Mouse (Mus musculus): ENCODE data around the gene Abcb8. TPM values are rescaled to one million over a fixed set of nuclear protein-coding genes. Genes with fewer than 3 reads are reported as not detected.

Abcb8 gene
- polyA plus RNA-seq, 1 experiment from 2014 or later = 80.3 TPM

DNA sequence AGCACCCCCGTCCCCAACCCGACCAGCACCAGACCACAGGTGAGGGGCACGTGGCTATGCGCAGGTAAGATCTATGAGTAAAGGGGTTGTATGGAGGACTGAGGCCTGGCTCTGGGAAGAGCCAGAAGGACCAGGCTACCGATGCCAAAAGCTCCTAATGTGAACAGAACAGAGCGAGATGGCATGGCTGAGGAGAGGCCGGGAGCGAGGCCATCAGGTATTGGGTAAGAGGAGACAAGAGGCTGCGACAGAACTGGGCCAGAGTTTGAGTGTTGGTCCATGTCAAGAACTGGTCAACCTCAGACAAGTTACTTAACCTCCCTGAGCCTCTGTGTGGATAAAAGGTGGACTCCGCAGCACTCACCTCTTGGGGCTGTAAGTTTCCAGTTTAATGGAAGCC, 28.5 kb upstream of the Abcb8 start:
- Histone ChIP-seq H3K9ac (replicated peaks; ENCODE audit: low read length) (peak overlapping the region; percentile 0), H3K27ac (ENCODE audit: low read length) (peak overlapping the region; percentile 61), H3K9me3 (ENCODE audit: low read length) (no peaks in the 10 kb centered on the region), H3K27me3 (ENCODE audit: insufficient read depth, low read length) (no peaks in the 10 kb centered on the region), H3K36me3 (ENCODE audit: insufficient read depth, low read length) (no peaks in the 10 kb centered on the region), H3K4me2 (replicated peaks; ENCODE audit: low read depth, low read length) (peak overlapping the region; percentile 33), H3K4me3 (ENCODE audit: low read length) (peak overlapping the region; percentile 34), H3K4me1 (ENCODE audit: insufficient read depth, low read length) (no peaks in the 10 kb centered on the region; the same call in 1 of the 2 replicates)
- WGBS = 82% methylated on average over 10 of the region's 10 CpGs
- no peak for ATAC-seq (ENCODE audit: low FRiP score, low TSS enrichment)

DNA sequence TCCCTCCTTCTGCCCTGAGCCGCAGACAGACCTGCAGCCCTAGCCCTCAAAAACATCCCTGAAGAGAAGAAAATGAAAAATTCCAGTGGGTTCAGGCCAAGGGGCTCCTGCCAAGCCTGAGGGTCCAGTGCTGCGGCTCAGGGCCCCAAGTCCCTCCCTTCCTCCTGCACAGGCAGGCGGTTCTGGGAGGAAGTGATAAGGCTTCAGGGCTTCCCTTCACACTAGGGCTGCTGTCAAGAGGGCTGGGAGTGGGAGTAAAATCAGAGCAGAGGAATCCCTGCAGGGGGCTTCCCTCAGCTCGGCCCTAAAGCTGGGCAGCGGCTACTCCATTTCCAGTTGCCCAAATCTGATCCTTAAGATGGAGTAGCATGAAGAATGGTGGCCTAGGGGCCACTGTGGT, 27.9 kb upstream of the Abcb8 start:
- Histone ChIP-seq H3K4me2 (replicated peaks; ENCODE audit: low read depth, low read length) (peak overlapping the region; percentile 33), H3K27ac (ENCODE audit: low read length) (peak overlapping the region; percentile 61), H3K36me3 (ENCODE audit: insufficient read depth, low read length) (no peaks in the 10 kb centered on the region), H3K9me3 (ENCODE audit: low read length) (no peaks in the 10 kb centered on the region), H3K4me3 (ENCODE audit: low read length) (peak overlapping the region; percentile 34), H3K4me1 (ENCODE audit: insufficient read depth, low read length) (no peaks in the 10 kb centered on the region; the same call in 1 of the 2 replicates), H3K9ac (replicated peaks; ENCODE audit: low read length) (no peak overlapping the region), H3K27me3 (ENCODE audit: insufficient read depth, low read length) (no peaks in the 10 kb centered on the region)
- no peak for ATAC-seq (ENCODE audit: low FRiP score, low TSS enrichment)
- 39% methylated on average over 5 of the region's 5 CpGs for WGBS

DNA sequence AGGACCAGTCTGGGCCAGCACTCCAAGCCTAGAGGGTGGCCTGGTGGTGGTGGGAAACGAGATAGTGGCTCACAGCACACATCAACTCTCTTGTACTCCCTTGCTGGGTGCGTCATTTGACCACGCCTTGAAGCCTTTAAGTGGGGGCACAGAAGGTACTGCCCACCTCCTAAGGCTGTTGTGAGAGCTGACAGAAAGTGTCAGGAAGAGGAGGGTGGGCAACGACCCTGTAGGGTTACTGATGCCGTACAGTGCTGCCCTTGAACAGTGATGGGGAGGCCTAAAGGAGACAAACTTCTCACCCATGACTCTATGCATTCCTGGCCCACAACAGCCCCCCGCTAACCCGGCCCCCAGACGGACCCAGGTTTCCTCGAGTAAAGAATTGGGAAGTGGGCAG, 27.0 kb upstream of the Abcb8 start:
- Histone ChIP-seq H3K4me3 (ENCODE audit: low read length) (no peak overlapping the region), H3K4me2 (replicated peaks; ENCODE audit: low read depth, low read length) (peak overlapping the region; percentile 33), H3K27me3 (ENCODE audit: insufficient read depth, low read length) (no peaks in the 10 kb centered on the region), H3K4me1 (ENCODE audit: insufficient read depth, low read length) (no peaks in the 10 kb centered on the region), H3K27ac (ENCODE audit: low read length) (no peak overlapping the region), H3K9ac (replicated peaks; ENCODE audit: low read length) (no peak overlapping the region), H3K9me3 (ENCODE audit: low read length) (no peaks in the 10 kb centered on the region), H3K36me3 (ENCODE audit: insufficient read depth, low read length) (no peaks in the 10 kb centered on the region)
- 81% methylated on average over 9 of the region's 9 CpGs for WGBS
- ATAC-seq (ENCODE audit: low FRiP score, low TSS enrichment) = no peak

- no peak for ATAC-seq (ENCODE audit: low FRiP score, low TSS enrichment)
- Histone ChIP-seq H3K27ac (ENCODE audit: low read length) (no peak overlapping the region), H3K9me3 (ENCODE audit: low read length) (no peaks in the 10 kb centered on the region), H3K27me3 (ENCODE audit: insufficient read depth, low read length) (no peaks in the 10 kb centered on the region), H3K9ac (replicated peaks; ENCODE audit: low read length) (no peak overlapping the region), H3K4me1 (ENCODE audit: insufficient read depth, low read length) (no peaks in the 10 kb centered on the region), H3K4me3 (ENCODE audit: low read length) (no peak overlapping the region), H3K4me2 (replicated peaks; ENCODE audit: low read depth, low read length) (no peak overlapping the region), H3K36me3 (ENCODE audit: insufficient read depth, low read length) (no peaks in the 10 kb centered on the region)
- WGBS = 86% methylated on average over 9 of the region's 9 CpGs
Observed at GRCm38 (mm10) chr5:24369767-24370166, 23.7 kb upstream of the Abcb8 start.

- no peaks in the 10 kb centered on the region for H3K9me3 ChIP-seq (ENCODE audit: low read length)
- no peak overlapping the region for H3K9ac ChIP-seq (replicated peaks; ENCODE audit: low read length)
- no peaks in the 10 kb centered on the region for H3K36me3 ChIP-seq (ENCODE audit: insufficient read depth, low read length)
- WGBS = 81% methylated on average over 5 of the region's 5 CpGs
- H3K27me3 ChIP-seq (ENCODE audit: insufficient read depth, low read length) = no peaks in the 10 kb centered on the region
- no peaks in the 10 kb centered on the region for H3K4me1 ChIP-seq (ENCODE audit: insufficient read depth, low read length)
- ATAC-seq (ENCODE audit: low FRiP score, low TSS enrichment) = no peak
- H3K27ac ChIP-seq (ENCODE audit: low read length) = no peak overlapping the region
- H3K4me3 ChIP-seq (ENCODE audit: low read length) = no peak overlapping the region
- H3K4me2 ChIP-seq (replicated peaks; ENCODE audit: low read depth, low read length) = no peak overlapping the region
Observed at GRCm38 (mm10) chr5:24373807-24374206, 19.7 kb upstream of the Abcb8 start.

DNA sequence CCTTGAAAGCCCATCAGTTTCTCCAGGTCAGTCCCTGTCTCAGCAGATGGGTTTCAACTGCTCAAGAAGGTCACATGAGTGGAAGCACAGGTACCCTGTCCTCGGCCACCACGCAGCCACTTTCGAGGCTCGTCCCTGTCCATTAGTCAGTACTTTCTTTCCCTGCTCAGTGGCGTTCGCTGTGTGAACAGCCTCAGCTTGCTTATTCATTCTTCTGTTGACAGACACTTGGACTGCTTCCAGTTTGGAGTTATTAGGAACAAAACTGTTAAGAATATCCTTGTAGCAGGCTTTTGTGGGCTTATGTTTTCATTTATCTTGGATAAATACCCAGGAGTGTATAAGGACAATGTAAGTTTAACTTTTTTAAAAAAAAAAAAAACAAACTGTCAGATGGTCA, 19.2 kb upstream of the Abcb8 start:
- Histone ChIP-seq H3K9ac (replicated peaks; ENCODE audit: low read length) (no peak overlapping the region), H3K4me3 (ENCODE audit: low read length) (no peak overlapping the region), H3K9me3 (ENCODE audit: low read length) (no peaks in the 10 kb centered on the region), H3K27me3 (ENCODE audit: insufficient read depth, low read length) (no peaks in the 10 kb centered on the region), H3K36me3 (ENCODE audit: insufficient read depth, low read length) (no peaks in the 10 kb centered on the region), H3K4me2 (replicated peaks; ENCODE audit: low read depth, low read length) (no peak overlapping the region), H3K27ac (ENCODE audit: low read length) (no peak overlapping the region), H3K4me1 (ENCODE audit: insufficient read depth, low read length) (no peaks in the 10 kb centered on the region)
- 56% methylated on average over 6 of the region's 6 CpGs for WGBS
- no peak for ATAC-seq (ENCODE audit: low FRiP score, low TSS enrichment)

GRCm38 (mm10) chr5:24374666-24375328, 18.7 kb upstream of the Abcb8 start:
- Histone ChIP-seq H3K27ac (ENCODE audit: low read length) (no peak overlapping the region), H3K4me3 (ENCODE audit: low read length) (no peak overlapping the region), H3K4me2 (replicated peaks; ENCODE audit: low read depth, low read length) (no peak overlapping the region), H3K27me3 (ENCODE audit: insufficient read depth, low read length) (no peaks in the 10 kb centered on the region), H3K4me1 (ENCODE audit: insufficient read depth, low read length) (no peaks in the 10 kb centered on the region), H3K9me3 (ENCODE audit: low read length) (no peaks in the 10 kb centered on the region), H3K36me3 (ENCODE audit: insufficient read depth, low read length) (no peaks in the 10 kb centered on the region), H3K9ac (replicated peaks; ENCODE audit: low read length) (no peak overlapping the region)
- ATAC-seq (ENCODE audit: low FRiP score, low TSS enrichment) = no peak
- WGBS = 68% methylated on average over 7 of the region's 7 CpGs

GRCm38 (mm10) chr5:24378700-24379099, 14.8 kb upstream of the Abcb8 start:
- Histone ChIP-seq H3K9me3 (ENCODE audit: low read length) (no peaks in the 10 kb centered on the region), H3K4me3 (ENCODE audit: low read length) (no peak overlapping the region), H3K4me2 (replicated peaks; ENCODE audit: low read depth, low read length) (no peak overlapping the region), H3K27ac (ENCODE audit: low read length) (no peak overlapping the region), H3K36me3 (ENCODE audit: insufficient read depth, low read length) (no peaks in the 10 kb centered on the region), H3K4me1 (ENCODE audit: insufficient read depth, low read length) (peaks cover 9% of the 10 kb centered on the region), H3K9ac (replicated peaks; ENCODE audit: low read length) (no peak overlapping the region), H3K27me3 (ENCODE audit: insufficient read depth, low read length) (no peaks in the 10 kb centered on the region)
- no peak for ATAC-seq (ENCODE audit: low FRiP score, low TSS enrichment)
- WGBS = 78% methylated on average over 2 of the region's 2 CpGs

DNA sequence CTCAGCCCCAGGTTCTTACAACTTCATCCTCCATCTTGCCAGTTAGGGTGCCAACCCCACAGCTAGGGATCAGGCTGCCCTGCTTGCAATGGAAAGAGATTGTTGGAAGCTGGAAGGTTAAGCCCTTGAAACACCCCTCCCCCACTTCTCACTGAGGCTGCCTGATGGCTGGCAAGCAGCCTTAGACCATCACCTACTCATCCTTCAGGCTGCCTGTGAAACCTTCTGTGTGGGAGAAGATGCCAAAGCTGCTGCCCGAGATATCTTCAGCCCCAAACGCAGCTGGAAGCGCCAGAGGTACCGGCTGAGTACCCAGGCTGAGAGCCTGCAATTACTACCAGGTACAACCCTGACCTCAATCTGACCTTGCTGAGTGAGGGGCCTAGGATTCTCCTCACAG, 14.0 kb upstream of the Abcb8 start:
- no peak overlapping the region for H3K9ac ChIP-seq (replicated peaks; ENCODE audit: low read length)
- H3K4me1 ChIP-seq (ENCODE audit: insufficient read depth, low read length) = peaks cover 17% of the 10 kb centered on the region
- ATAC-seq (ENCODE audit: low FRiP score, low TSS enrichment) = no peak
- no peak overlapping the region for H3K27ac ChIP-seq (ENCODE audit: low read length)
- H3K4me2 ChIP-seq (replicated peaks; ENCODE audit: low read depth, low read length) = no peak overlapping the region
- 62% methylated on average over 4 of the region's 4 CpGs for WGBS
- H3K4me3 ChIP-seq (ENCODE audit: low read length) = no peak overlapping the region
- H3K36me3 ChIP-seq (ENCODE audit: insufficient read depth, low read length) = no peaks in the 10 kb centered on the region
- no peaks in the 10 kb centered on the region for H3K27me3 ChIP-seq (ENCODE audit: insufficient read depth, low read length)
- no peaks in the 10 kb centered on the region for H3K9me3 ChIP-seq (ENCODE audit: low read length)

DNA sequence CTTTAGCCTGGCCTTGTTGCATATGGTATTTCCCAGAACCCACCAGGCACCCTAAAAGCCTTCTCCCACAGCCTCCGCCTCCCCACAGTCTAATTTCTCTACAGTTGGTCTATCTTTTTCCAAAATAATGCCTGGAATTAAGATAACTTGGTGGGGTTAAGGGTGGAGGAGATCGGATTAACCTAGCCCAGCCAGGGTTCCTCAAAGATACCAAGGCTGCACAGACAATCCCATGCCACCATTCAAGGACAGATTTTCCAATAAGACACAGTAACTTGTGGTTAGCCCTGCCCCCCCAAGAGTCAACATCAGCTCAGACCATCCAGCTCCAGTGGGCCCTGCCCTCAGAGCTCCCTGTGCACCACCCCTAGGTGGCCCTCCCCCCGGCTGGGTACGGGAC, 13.0 kb upstream of the Abcb8 start:
- peaks cover 20% of the 10 kb centered on the region for H3K4me1 ChIP-seq (ENCODE audit: insufficient read depth, low read length)
- no peaks in the 10 kb centered on the region for H3K36me3 ChIP-seq (ENCODE audit: insufficient read depth, low read length)
- no peak for ATAC-seq (ENCODE audit: low FRiP score, low TSS enrichment)
- no peak overlapping the region for H3K4me3 ChIP-seq (ENCODE audit: low read length)
- H3K27ac ChIP-seq (ENCODE audit: low read length) = no peak overlapping the region
- H3K9me3 ChIP-seq (ENCODE audit: low read length) = no peaks in the 10 kb centered on the region
- H3K27me3 ChIP-seq (ENCODE audit: insufficient read depth, low read length) = no peaks in the 10 kb centered on the region
- no peak overlapping the region for H3K4me2 ChIP-seq (replicated peaks; ENCODE audit: low read depth, low read length)
- 86% methylated on average over 4 of the region's 4 CpGs for WGBS
- no peak overlapping the region for H3K9ac ChIP-seq (replicated peaks; ENCODE audit: low read length)
